Mouse (Mus musculus): ENCODE results near the gene Rnf40.

Rnf40 gene

DNA sequence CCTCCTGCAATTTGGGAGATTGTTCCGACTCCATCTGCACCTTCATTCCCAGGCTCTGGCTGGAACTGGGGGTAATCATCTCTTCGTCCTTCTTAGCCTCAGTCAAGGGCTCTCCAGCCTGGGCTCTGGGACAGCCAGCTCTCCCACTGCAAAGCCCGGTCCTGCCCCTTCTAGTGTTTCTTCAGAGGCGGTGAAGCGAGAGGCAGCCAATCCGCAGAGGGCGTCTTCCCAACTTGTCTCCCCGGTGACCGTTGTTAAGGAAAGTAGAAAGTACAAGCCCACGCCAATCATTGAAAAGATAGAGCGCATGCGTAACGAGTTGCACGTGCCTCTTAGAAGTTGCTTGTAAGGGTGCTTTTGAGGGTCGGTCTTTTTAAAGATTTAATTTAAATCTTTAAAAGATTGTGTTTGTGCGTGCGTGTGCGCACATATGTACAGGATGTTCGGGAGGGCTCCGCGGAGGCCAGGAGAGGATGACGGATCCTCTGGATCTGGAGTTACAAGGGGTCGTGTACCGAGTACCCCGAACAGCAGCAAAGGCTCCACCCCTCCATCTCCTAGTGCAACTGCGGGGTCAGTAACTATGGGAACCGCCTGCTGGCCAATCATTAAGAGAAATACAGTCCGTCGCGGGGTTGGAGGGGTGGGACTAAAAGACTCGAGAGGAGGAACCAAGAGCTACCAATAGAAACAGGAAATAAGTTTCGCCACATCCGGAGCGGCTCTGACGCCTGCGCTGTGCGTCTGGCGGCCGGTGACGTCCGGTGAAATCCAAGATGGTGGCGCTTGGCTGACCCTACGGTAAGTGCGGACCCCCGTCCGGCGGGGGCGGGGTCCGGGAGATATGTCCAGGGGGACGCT, at the start of gene Rnf40, which contains the start of gene Ccdc189:
Gene Rnf40, plus strand, starts transcription at position 757 of the 861 bp plus-strand sequence.
Gene Ccdc189, minus strand, starts transcription at position 585 of the 861 bp plus-strand sequence.
- DNase-seq (ENCODE audit: low spot score in 2 of 2), result peak; percentile 84 to 91

- no peak for DNase-seq (ENCODE audit: low spot score in 2 of 2)
Observed at GRCm38 (mm10) chr7:127541671-127542070, 46.9 kb upstream of the Rnf40 start.

GRCm38 (mm10) chr7:127549116-127549835, 39.3 kb upstream of the Rnf40 start:
- no peak for DNase-seq (ENCODE audit: low spot score in 2 of 2)

GRCm38 (mm10) chr7:127551558-127551957, 37.0 kb upstream of the Rnf40 start:
- DNase-seq (ENCODE audit: low spot score in 2 of 2), result no peak

GRCm38 (mm10) chr7:127560580-127560979, 28.0 kb upstream of the Rnf40 start:
- DNase-seq (ENCODE audit: low spot score in 2 of 2), result no peak

DNA sequence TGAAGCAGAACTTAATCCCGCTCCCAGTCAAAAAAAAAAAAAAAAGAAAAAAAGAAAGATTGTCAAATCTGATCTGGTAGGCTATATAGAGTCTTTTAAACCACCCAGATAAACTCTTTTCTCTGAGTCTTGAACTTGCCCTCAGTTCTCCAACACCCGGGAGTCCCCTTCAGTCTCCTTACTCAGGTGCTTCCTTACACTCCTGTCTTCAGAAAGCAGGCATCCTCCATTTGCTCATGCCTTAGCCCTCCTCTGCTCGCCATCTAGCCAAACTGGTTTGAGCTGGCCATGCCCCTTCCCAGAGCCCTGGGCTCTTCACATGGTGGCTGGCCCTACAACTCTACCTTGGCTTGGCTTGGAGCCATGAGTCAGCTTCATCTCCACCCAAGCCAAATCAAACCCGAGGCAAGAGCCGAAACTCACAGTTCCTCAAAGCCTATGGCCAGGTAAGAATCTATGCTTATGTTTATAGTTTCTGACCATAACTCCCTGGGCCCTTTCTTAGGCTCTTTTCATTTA, 27.2 kb upstream of the Rnf40 start, which contains the start of gene Tmem265:
Gene Tmem265, plus strand, starts transcription at position 51 of the 519 bp plus-strand sequence.
- no peak for DNase-seq (ENCODE audit: low spot score in 2 of 2)

DNA sequence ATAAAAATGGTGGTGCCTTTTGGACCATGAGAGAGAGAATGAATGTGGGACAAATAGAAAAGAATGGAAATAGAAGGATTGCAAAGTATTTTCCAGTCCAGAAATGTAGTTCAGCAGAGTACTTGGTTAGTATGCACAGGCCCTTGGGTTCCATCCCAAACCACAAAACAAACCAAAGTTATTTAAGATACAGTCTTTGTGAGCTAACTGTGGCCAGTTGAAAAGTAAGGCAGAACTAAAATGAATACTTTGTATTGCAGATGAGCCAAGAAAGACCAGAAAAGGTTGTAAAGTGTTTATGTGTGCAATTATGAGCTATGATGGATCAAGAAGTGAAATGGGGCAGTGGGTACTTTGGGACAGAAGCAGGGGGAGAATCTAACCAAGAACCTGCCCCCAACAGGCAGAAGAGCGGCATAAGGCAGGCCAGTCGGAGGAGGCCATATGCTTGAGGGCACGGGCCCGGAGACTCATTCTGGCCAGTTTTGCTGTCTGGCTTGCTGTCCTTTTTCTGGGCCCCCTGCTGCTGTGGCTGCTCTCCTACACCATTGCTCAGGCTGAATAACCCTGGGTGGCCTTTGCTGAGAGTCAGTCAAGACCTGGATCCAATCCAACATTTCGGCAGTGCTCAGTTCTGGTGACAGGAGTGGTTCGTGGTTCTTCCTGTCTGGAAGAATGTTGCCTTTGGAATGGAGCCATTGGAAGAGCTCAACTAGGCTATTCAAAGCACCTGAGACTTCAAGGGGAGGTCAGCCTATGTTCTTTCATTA, 24.0 kb upstream of the Rnf40 start:
- no peak for DNase-seq (ENCODE audit: low spot score in 2 of 2)

GRCm38 (mm10) chr7:127572895-127573471, 15.6 kb upstream of the Rnf40 start, which contains the start of gene Phkg2:
Gene Phkg2, plus strand, starts transcription at chr7:127573340.
- peak; percentile 72 to 83 for DNase-seq (ENCODE audit: low spot score in 2 of 2)

- no peak for DNase-seq (ENCODE audit: low spot score in 2 of 2)
Observed at GRCm38 (mm10) chr7:127573503-127574008, 15.0 kb upstream of the Rnf40 start.

DNA sequence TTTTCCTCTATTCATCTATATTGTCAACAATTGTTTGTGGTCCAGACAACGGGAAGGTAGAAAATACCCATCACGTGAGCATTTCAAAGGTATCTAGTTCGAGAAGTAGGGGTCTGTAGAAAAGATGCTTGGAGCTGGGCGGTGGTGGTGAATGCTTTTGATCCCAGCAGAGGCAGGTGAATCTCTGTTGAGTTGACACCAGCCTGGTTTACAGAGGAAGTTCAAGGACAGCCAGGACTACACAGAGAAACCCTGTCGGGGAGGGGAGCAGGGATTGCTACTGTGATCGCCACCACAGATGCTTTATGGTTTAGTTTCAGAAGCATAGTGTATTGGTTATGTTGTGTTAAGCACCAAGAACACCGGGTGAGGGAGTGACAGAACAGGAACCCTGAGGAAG, 14.5 kb upstream of the Rnf40 start:
- DNase-seq (ENCODE audit: low spot score in 2 of 2), result no peak

GRCm38 (mm10) chr7:127583260-127583659, 5.3 kb upstream of the Rnf40 start:
- DNase-seq (ENCODE audit: low spot score in 2 of 2), result no peak

DNA sequence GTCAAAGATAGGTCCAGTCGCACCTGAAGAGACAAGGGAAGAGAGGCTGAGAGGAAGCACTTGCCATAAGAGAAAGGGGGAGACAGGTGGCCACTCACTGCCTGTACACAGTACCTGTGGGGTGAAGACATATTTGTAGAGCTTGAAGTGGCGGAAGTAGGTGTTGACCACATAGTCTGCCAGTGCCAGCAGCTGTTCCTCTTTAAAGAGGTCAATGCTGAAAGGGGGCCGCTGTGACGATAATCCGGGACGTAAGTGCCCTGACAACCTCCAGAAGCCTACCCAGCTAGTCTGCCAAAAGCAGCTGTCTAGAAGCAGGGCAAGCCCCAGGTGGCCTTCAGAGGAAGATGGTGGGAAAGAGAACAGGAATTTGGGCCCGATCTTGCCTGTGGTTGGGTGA, 3.5 kb upstream of the Rnf40 start:
- DNase-seq (ENCODE audit: low spot score in 2 of 2), result no peak

DNA sequence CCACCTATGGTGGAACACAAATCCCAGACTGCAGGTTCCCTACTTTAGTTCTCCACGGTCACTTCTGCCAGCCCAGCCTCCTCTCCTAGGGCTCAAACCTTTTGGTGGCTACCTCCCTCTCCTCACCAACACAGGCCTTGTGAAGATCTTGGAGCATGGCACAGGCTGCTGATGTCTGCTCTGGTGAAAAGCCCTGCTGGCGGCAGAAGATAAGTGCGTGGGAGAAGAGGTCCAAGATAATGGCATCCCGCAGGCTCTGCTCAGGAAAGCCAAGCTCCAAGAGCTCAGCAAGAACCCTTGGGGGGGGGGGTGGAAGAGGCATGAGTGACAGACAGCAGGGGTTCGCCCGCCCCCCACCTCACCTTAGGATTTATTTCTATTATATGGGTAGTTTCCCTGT, 2.4 kb upstream of the Rnf40 start:
- no peak for DNase-seq (ENCODE audit: low spot score in 2 of 2)

- DNase-seq (ENCODE audit: low spot score in 2 of 2), result no peak
Observed at GRCm38 (mm10) chr7:127587196-127587595, 1.4 kb upstream of the Rnf40 start.

- DNase-seq (ENCODE audit: low spot score in 2 of 2), result no peak
Observed at GRCm38 (mm10) chr7:127588901-127589300, 334 bp downstream of the Rnf40 start.

GRCm38 (mm10) chr7:127589637-127590036, 1.1 kb downstream of the Rnf40 start:
- no peak for DNase-seq (ENCODE audit: low spot score in 2 of 2)

- no peak for DNase-seq (ENCODE audit: low spot score in 2 of 2)
Observed at GRCm38 (mm10) chr7:127591108-127591507, 2.5 kb downstream of the Rnf40 start.

GRCm38 (mm10) chr7:127592575-127592974, 4.0 kb downstream of the Rnf40 start:
- no peak for DNase-seq (ENCODE audit: low spot score in 2 of 2)

GRCm38 (mm10) chr7:127596747-127597146, 8.2 kb downstream of the Rnf40 start:
- no peak for DNase-seq (ENCODE audit: low spot score in 2 of 2)

DNA sequence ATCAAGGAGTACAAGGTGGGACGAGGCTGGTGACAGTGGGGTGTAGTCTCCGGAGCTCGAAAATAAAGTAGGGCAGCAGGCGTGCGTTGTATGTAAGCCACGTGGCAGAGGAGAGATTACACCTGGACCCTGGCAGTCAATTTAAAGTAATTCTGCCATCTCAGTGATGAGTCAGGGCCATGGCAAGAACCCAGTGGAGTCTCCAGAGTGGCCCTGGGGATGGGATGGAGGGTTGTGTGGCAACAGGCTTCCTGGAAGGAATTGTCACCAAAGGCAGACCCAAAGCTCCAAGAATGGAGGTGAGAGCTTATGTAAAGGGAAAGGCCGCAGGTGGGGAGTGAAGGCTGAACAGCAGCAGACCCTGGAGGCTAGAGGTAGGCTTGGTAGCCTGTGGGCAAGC, 12.0 kb downstream of the Rnf40 start:
- DNase-seq (ENCODE audit: low spot score in 2 of 2), result no peak

DNA sequence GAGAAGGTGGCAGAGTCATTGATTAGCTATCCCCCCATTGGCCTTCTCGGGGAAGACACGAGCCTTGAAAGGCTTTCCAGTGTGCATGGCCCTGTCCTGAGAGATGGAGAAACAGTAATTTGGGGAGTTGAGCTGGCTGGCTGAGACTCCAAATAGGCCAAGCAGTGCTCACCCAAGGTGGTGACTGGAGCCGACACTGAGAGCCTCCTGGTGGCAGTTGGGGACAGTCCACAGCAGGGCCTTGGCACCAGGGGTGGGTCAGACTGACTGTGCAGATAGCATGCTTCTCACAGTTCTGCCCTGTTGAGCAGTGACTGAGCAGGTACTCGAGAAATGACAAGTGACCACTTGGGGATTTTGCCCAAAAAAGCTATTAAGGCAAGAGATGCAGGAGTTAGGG, 13.2 kb downstream of the Rnf40 start:
- DNase-seq (ENCODE audit: low spot score in 2 of 2), result no peak

All from frontal cortex, postnatal 25 days (tissue).